Mouse (Mus musculus): ENCODE measurements around the gene Iqcf3. TPM values are rescaled to one million over a fixed set of nuclear protein-coding genes. Genes with fewer than 3 reads are reported as not detected.

The Iqcf3 gene
- total RNA-seq, 1 experiment: not detected

DNA sequence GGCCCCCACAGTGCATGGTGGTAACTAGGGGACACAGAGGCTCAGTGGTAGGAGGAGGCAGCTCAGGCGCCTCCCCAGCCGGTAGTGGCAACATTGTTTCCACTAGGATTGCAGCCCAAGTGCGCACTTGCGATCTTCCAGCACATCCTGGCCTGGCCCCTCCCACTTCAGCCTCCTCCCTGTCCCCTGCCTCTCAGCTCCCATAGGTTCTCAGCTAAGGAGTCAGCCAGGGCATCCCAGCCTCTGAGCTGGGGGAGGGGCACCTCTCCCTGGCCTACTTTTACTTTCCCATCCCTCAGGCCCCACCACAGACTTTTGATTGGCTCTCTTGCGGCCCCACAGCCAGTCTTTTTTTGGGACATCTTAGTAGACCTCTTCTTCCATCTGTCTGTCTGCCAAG lies 89.5 kb downstream of the Iqcf3 start:
- no peaks in the 10 kb centered on the region for H3K36me3 ChIP-seq (ENCODE audit: control insufficient read depth, insufficient read depth, low read length, poor library complexity, severe bottlenecking)
- peaks cover 5 to 30% of the 10 kb centered on the region in 2 experiments; a peak in 2 of 4 replicates for H3K4me1 ChIP-seq (ENCODE audit: control insufficient read depth in 2 of 2, insufficient read depth in 2 of 2, low read length in 2 of 2, poor library complexity in 1 of 2)
- in situ Hi-C loops (cut with MboI; ENCODE audit: low sequenced_read_pairs in 2 of 2, unreplicated experiment in 2 of 2): no loop called here
- no peak for DNase-seq (ENCODE audit: low read depth, low spot score)
- H3K9me3 ChIP-seq (ENCODE audit: control insufficient read depth, insufficient read depth, low read depth, low read length): no peaks in the 10 kb centered on the region
- TF ChIP-seq CHD2 (IDR thresholded peaks at IDR 0.05; ENCODE audit: low read depth, low read length): 0 out of 2 replicates have a peak, but pooled peaks have one; percentile 42
- no peak for TF ChIP-seq HCFC1 (IDR thresholded peaks at IDR 0.05; ENCODE audit: borderline replicate concordance, insufficient read depth, low read length)
- no peak overlapping the region for H3K27ac ChIP-seq (ENCODE audit: insufficient read depth, low read depth, low read length, poor library complexity, severe bottlenecking)
- peak overlapping the region; percentile 22 to 24; a peak in 2 of 4 replicates for H3K4me3 ChIP-seq (ENCODE audit: insufficient read depth in 1 of 2, low read depth in 1 of 2, low read length in 2 of 2, poor library complexity in 1 of 2, severe bottlenecking in 1 of 2)
- no peak overlapping the region for H3K9ac ChIP-seq (ENCODE audit: insufficient read depth, low read depth, low read length, poor library complexity, severe bottlenecking)

DNA sequence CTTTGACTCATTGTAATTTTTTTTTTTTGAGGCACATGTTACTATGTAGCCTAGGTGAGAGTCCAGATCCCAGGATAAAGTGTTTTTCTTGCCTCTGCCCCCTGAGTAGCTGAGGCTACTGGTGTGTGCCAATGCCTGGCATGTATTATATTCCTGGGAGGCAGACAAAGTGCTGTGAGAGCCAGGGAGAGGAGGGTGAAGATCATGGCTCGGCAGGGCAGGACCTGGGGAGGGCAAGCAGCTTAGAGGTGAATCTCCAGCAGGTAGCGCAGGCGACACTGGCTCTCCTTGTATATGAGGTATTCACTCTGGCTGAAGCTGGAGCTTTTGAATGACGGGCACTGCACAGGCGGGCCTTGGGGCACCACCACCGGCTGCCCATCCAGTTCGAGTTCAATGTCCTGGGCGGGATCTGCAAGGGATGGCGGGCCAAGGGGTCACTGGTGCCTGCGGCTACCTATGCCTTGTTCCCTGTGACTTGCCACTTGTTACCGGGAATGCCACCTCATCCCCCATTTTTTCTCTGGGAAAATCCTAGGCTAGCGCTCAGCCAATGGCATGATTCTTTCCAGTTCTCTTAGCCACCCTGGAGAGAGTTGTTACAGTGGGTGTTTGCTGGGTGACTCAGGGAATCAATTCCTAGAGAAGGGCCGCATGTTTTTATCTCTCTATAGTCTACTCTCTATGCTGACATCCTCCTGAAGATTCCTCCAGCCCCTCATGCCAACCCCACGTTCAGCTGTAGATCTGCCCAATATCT lies 90.3 kb downstream of the Iqcf3 start:
- in situ Hi-C loops (cut with MboI; ENCODE audit: low sequenced_read_pairs in 2 of 2, unreplicated experiment in 2 of 2): no loop called here
- no peak overlapping the region for H3K27ac ChIP-seq (ENCODE audit: insufficient read depth, low read depth, low read length, poor library complexity, severe bottlenecking)
- no peaks in the 10 kb centered on the region for H3K36me3 ChIP-seq (ENCODE audit: control insufficient read depth, insufficient read depth, low read length, poor library complexity, severe bottlenecking)
- H3K4me1 ChIP-seq (ENCODE audit: control insufficient read depth in 2 of 2, insufficient read depth in 2 of 2, low read length in 2 of 2, poor library complexity in 1 of 2): peaks cover 2 to 27% of the 10 kb centered on the region in 2 experiments; a peak in 2 of 4 replicates
- DNase-seq (ENCODE audit: low read depth, low spot score): no peak
- H3K9ac ChIP-seq (ENCODE audit: insufficient read depth, low read depth, low read length, poor library complexity, severe bottlenecking): no peak overlapping the region
- TF ChIP-seq ZNF384 (IDR thresholded peaks at IDR 0.05; ENCODE audit: low read depth, low read length) (no peak), HCFC1 (IDR thresholded peaks at IDR 0.05; ENCODE audit: borderline replicate concordance, insufficient read depth, low read length) (no peak), ZC3H11A (IDR thresholded peaks at IDR 0.05; ENCODE audit: borderline replicate concordance, low read depth, low read length) (no peak), CHD2 (IDR thresholded peaks at IDR 0.05; ENCODE audit: low read depth, low read length) (no peak)
- H3K4me3 ChIP-seq (ENCODE audit: insufficient read depth in 1 of 2, low read depth in 1 of 2, low read length in 2 of 2, poor library complexity in 1 of 2, severe bottlenecking in 1 of 2): peak overlapping the region; percentile 22 to 24; a peak in 2 of 4 replicates
- no peaks in the 10 kb centered on the region for H3K9me3 ChIP-seq (ENCODE audit: control insufficient read depth, insufficient read depth, low read depth, low read length)

DNA sequence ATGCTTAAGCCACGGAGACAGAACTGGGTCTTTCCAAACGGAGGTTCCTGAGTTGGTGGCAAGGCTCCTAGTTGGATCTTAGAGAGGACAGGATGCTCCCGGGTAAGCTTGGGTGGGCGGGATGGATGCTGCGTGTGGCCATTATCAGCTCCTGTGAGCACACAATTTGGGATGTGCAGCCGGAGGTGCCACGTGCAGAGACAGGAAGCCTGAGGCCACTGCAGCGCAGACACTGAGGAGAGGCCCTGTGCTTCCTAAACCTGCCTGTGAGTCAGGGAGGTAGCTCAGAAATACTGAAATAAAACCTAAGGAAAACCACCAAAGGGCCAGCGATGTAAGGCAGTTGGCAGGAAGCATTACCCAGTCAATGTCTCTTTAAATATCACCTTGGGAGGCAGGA lies 91.7 kb downstream of the Iqcf3 start:
- H3K27ac ChIP-seq (ENCODE audit: insufficient read depth, low read depth, low read length, poor library complexity, severe bottlenecking): no peak overlapping the region
- TF ChIP-seq ZC3H11A (IDR thresholded peaks at IDR 0.05; ENCODE audit: borderline replicate concordance, low read depth, low read length) (no peak), MAFK (IDR thresholded peaks at IDR 0.05; ENCODE audit: insufficient read depth, low read depth, low read length) (no peak)
- no peak for DNase-seq (ENCODE audit: low read depth, low spot score)
- H3K9ac ChIP-seq (ENCODE audit: insufficient read depth, low read depth, low read length, poor library complexity, severe bottlenecking): no peak overlapping the region
- H3K36me3 ChIP-seq (ENCODE audit: control insufficient read depth, insufficient read depth, low read length, poor library complexity, severe bottlenecking): no peaks in the 10 kb centered on the region
- H3K9me3 ChIP-seq (ENCODE audit: control insufficient read depth, insufficient read depth, low read depth, low read length): no peaks in the 10 kb centered on the region
- no peak overlapping the region for H3K4me3 ChIP-seq (ENCODE audit: insufficient read depth in 1 of 2, low read depth in 1 of 2, low read length in 2 of 2, poor library complexity in 1 of 2, severe bottlenecking in 1 of 2)
- peaks cover 3 to 22% of the 10 kb centered on the region in 2 experiments; a peak in 2 of 4 replicates for H3K4me1 ChIP-seq (ENCODE audit: control insufficient read depth in 2 of 2, insufficient read depth in 2 of 2, low read length in 2 of 2, poor library complexity in 1 of 2)
- in situ Hi-C loops (cut with MboI; ENCODE audit: low sequenced_read_pairs in 2 of 2, unreplicated experiment in 2 of 2): no loop called here

DNA sequence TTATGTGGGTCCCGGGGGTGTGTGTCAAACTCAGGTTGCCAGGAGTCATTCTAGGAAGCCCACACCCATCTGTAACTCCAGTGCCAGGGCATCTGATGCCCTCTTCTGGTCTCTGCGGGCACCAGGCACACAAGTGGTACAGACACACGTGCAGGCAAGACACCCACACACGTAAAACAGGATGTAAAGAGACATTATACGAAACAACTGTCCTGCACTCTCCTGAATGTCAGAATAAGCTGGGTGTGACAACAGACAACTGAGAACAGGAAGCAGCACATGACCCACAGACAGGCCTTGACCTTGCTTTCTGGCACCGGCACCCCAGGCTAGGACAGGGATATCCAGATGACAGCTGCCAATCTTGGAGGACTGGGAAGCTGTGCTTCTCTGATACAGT lies 92.1 kb downstream of the Iqcf3 start:
- in situ Hi-C loops (cut with MboI; ENCODE audit: low sequenced_read_pairs in 2 of 2, unreplicated experiment in 2 of 2): no loop called here
- Histone ChIP-seq H3K9ac (ENCODE audit: insufficient read depth, low read depth, low read length, poor library complexity, severe bottlenecking) (no peak overlapping the region), H3K9me3 (ENCODE audit: control insufficient read depth, insufficient read depth, low read depth, low read length) (no peaks in the 10 kb centered on the region)

DNA sequence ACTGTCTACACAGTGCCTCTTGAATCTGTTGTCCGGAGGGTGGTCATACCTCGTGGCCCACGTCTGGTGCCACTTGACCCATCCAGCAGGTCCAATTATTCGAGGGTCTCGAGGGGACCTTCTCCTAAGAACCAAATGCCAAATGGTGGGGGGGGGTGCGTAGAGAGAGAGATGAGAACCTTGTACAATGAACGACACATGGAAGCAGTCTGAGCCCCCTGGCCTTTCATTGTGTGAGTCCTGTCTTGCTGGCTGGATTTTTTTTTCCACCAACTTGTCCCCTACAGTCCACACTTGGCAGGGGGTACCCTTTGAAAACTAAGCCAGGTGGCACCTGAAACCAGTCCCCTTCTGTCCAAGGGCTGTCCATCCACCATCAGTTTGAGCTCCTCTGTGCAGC lies 93.7 kb downstream of the Iqcf3 start:
- Histone ChIP-seq H3K4me3 (ENCODE audit: insufficient read depth in 1 of 2, low read depth in 1 of 2, low read length in 2 of 2, poor library complexity in 1 of 2, severe bottlenecking in 1 of 2) (no peak overlapping the region), H3K36me3 (ENCODE audit: control insufficient read depth, insufficient read depth, low read length, poor library complexity, severe bottlenecking) (peaks cover 8% of the 10 kb centered on the region), H3K27ac (ENCODE audit: insufficient read depth, low read depth, low read length, poor library complexity, severe bottlenecking) (no peak overlapping the region), H3K4me1 (ENCODE audit: control insufficient read depth in 2 of 2, insufficient read depth in 2 of 2, low read length in 2 of 2, poor library complexity in 1 of 2) (peaks cover 3 to 36% of the 10 kb centered on the region in 2 experiments; a peak in 3 of 4 replicates), H3K9ac (ENCODE audit: insufficient read depth, low read depth, low read length, poor library complexity, severe bottlenecking) (no peak overlapping the region), H3K9me3 (ENCODE audit: control insufficient read depth, insufficient read depth, low read depth, low read length) (no peaks in the 10 kb centered on the region)
- DNase-seq (ENCODE audit: low read depth, low spot score): no peak
- in situ Hi-C loops (cut with MboI; ENCODE audit: low sequenced_read_pairs in 2 of 2, unreplicated experiment in 2 of 2): no loop called here
- no peak for TF ChIP-seq ZC3H11A (IDR thresholded peaks at IDR 0.05; ENCODE audit: borderline replicate concordance, low read depth, low read length)
- no peak for TF ChIP-seq ZNF384 (IDR thresholded peaks at IDR 0.05; ENCODE audit: low read depth, low read length)
- no peak for TF ChIP-seq MAFK (IDR thresholded peaks at IDR 0.05; ENCODE audit: insufficient read depth, low read depth, low read length)
- no peak for TF ChIP-seq CHD2 (IDR thresholded peaks at IDR 0.05; ENCODE audit: low read depth, low read length)
- no peak for TF ChIP-seq HCFC1 (IDR thresholded peaks at IDR 0.05; ENCODE audit: borderline replicate concordance, insufficient read depth, low read length)

More for the DNA sequence above, 92.1 kb downstream of the Iqcf3 start:
- Histone ChIP-seq H3K4me1 (ENCODE audit: control insufficient read depth in 2 of 2, insufficient read depth in 2 of 2, low read length in 2 of 2, poor library complexity in 1 of 2) (peaks cover 3 to 23% of the 10 kb centered on the region in 2 experiments; a peak in 2 of 4 replicates), H3K4me3 (ENCODE audit: insufficient read depth in 1 of 2, low read depth in 1 of 2, low read length in 2 of 2, poor library complexity in 1 of 2, severe bottlenecking in 1 of 2) (no peak overlapping the region), H3K36me3 (ENCODE audit: control insufficient read depth, insufficient read depth, low read length, poor library complexity, severe bottlenecking) (no peaks in the 10 kb centered on the region), H3K27ac (ENCODE audit: insufficient read depth, low read depth, low read length, poor library complexity, severe bottlenecking) (no peak overlapping the region)
- DNase-seq (ENCODE audit: low read depth, low spot score): no peak
- TF ChIP-seq MAFK (IDR thresholded peaks at IDR 0.05; ENCODE audit: insufficient read depth, low read depth, low read length) (no peak), ZNF384 (IDR thresholded peaks at IDR 0.05; ENCODE audit: low read depth, low read length) (no peak), HCFC1 (IDR thresholded peaks at IDR 0.05; ENCODE audit: borderline replicate concordance, insufficient read depth, low read length) (no peak), ZC3H11A (IDR thresholded peaks at IDR 0.05; ENCODE audit: borderline replicate concordance, low read depth, low read length) (no peak), CHD2 (IDR thresholded peaks at IDR 0.05; ENCODE audit: low read depth, low read length) (no peak)
